Mouse (Mus musculus) megakaryocyte, embryonic 14.5 days (primary cell): ENCODE data around the gene Ppp1r11.

ENCODE experiments used
- FLI1 ChIP-seq: IDR thresholded peaks from 2 replicates; pipeline ENCODE4 v1.6.1; 2012; ENCODE audit warnings: low read length, inconsistent platforms, mixed read lengths
- GATA1 ChIP-seq: IDR thresholded peaks from 3 replicates; pipeline ENCODE4 v1.6.1; 2012; ENCODE audit warnings: mixed read lengths, low read length, inconsistent platforms, borderline replicate concordance

DNA sequence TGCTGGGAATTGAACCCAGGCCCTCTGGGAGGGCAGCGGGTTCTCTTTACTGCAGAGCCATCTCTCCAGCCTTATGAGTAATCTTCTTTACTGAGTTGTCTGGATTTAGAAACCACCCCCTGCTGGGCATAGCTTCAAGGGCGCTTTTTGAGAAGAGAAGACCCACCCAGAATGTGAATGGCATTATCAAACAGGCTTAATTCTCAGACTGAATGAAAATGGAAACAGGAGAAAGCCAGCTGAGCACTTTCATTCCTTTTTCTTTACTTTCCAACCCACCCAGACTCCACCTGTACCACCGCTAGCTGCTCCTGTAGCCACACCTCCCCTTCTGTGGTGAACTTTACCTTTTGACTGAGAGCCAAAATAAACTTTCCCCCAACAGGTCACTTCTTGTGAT, 43.9 kb upstream of the Ppp1r11 start:
- TF ChIP-seq GATA1 (no peak), FLI1 (no peak)
